Mouse (Mus musculus): ENCODE measurements around the gene Map3k15.

The Map3k15 gene

DNA sequence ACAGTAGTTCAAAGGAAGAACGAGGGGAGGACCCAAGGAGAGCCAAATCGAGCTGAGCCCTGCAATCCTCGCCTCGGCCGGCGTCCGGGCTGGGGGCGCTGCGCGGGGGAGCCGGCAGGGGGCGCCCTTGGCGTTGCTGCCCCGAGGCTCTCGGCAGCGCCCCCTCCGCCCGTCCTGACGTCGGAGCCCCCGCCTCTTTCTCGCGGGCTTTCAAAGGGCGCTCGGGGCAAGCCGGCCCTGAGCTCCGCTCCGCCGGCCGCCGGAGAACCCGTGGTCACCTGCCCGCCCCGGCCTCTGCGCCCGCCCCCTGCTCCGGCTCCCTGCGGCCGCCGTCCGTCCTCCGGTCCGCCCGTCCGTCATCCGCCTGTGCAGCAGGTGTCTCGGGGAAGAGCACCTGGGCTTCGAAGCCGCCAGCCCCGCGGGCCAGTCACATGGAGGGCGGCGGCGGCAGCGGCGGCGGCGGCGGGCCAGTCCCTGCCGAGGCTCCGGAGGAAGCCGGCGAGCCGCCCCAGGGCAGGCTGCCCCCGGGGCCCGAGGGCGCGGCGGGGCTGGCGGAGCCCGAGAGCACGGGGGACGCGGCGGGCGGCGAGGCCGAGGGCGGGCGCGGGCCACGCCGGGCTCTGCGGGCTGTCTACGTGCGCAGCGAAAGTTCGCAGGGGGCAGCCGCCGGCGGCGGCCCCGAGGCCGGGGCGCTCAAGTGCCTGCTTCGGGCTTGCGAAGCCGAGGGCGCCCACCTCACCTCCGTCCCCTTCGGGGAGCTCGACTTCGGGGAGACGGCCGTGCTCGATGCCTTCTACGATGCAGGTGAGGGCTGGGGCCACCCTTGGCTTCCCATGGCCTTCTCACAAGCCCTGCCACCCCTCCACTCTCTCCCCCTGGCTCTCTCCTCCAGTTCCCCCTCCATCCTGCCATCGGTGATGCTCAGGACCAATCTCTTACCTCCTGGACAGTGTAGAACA, at the start of gene Map3k15:
Gene Map3k15 (plus strand): TSS at position 432 of the 959 bp plus-strand sequence.
- peak; percentile 65 to 83 for DNase-seq (ENCODE audit: inconsistent age in 2 of 2, low spot score in 1 of 2)

DNA sequence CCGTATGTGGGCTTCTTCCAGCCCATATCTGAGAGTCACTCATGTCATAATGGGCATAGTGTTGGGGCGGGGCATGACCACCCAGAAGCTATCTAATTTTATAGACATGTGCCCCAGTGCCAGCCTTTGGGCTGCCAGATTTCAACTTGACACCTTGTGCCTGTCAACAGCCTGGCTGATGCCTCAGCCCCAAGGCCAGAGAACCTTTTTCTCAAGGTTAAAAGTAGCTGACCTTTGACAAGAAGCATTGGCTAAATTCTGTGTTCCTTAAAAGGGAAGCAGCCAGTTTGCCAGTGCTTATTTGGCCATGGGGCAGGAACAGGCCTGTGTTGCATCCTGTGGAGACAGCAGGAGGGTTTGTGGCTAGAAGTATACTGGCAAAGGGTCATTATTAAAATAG, 45.7 kb upstream of the Map3k15 start:
- peak in 1 of 2 experiments; percentile 26 for DNase-seq (ENCODE audit: inconsistent age in 2 of 2, low spot score in 1 of 2)

DNA sequence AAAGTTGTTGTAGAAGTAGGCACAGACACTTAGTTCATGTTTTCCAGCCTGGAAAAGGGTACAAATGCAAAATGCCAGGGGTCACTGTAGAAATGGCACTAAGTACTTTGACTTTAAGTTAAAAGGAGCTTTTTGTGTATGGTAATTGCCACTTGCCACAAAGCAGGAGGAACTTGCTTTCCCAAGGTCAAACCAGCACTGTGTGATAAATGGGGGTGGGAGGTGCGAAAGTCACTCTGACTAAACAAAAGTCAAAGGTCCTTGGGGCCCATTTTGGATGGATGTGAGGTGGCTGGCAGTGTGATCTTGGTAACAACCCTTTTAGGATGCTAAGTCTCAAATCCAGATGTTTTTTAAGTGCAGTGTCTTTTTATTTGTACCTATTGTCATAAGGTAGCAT, 44.6 kb upstream of the Map3k15 start:
- no peak for DNase-seq (ENCODE audit: inconsistent age in 2 of 2, low spot score in 1 of 2)

DNA sequence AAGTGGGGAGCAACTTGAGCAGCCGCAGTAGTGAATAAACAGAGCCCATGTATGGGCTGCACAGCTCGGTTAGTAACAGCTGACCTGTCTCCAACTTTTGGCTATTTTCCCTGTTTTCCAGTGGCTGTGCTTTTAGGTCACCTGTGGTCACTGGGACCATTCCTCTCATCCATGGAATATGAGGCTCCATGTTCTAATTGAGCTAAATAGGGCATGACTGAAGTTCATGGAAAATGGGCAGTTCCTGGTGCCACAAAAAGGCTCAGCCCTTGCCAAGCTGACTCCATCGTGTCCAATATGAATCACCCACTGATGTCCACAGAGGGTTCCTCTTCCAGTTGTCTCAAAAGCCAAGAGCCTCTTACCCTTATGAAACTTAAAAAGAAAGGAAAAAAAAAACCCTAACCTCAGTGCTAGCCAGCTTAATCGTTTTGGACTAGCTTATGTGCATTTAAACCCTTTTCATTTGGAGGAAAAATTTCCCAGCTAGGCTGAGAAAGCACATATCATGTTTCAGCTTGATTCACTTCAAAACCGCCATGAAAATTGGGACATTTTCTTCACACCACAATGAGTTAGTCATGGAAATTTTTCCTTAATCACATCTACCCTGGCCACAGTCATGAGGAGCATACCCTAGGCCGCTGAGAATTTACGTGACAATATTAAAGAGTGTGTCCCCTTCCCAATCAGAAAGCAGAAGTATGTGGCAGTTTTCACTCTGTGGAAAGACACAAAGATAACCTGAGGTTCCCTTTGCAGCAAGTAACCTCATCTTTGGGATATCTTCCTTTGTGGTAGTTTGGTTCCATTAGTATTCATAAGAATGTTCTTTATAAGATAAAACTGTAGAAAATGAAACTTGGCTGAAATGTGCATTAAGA, 34.4 kb upstream of the Map3k15 start:
- DNase-seq (ENCODE audit: inconsistent age in 2 of 2, low spot score in 1 of 2), result no peak

DNA sequence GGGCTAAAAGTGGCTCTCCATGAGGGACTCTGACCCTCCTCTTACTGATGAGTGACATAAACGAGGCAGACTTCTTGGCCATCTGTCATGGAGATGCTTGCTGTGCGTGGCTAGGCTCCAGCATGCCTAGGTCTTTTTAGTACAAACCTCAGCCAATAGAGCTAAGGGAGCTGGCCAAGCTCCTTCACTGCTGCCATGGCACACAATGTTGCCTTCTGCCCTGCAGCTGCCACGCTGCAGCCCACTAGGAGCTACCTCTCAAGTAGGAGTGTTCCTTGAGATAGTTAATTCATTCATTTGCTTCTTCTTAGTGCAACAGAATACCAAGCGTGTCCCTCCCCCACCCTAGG, 33.8 kb upstream of the Map3k15 start:
- DNase-seq (ENCODE audit: inconsistent age in 2 of 2, low spot score in 1 of 2), result no peak

DNA sequence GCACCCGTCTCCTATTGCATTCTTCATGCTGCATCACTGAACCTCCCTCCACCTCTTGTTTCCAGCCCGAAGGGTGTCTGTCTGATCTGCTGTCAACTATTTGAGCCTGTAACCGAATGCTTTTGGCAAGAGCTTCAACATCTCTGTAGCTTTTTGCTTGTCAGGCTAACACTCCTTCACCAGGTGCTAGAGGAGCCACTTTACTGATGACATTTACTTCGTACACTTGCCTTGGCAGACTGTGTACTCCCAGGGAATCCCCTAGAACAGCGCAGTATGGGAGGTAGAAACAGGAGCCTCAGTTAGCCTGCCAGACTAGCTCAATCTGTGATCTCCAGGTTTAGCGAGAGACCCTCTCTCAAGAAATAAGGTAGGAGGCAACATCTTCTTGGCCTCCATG, 32.8 kb upstream of the Map3k15 start:
- no peak for DNase-seq (ENCODE audit: inconsistent age in 2 of 2, low spot score in 1 of 2)

DNA sequence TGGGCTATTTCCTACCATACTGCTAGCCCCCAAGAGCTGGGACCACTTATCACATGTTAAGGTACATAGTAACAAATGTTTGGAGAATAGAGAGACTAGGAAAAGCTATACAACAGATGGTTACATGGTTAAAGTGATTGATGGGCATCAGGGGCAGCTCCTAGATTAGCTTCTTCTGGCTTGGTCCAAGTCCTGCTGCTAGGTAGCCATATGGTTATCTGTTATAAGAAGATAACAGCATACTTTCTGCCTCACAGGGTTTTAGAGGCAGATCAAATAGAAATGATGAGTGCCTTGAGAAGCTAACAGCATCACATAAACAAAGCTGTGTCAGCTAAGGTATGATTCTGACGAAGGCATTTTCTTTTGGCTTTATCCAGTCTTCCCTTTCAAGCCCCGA, 26.8 kb upstream of the Map3k15 start:
- DNase-seq (ENCODE audit: inconsistent age in 2 of 2, low spot score in 1 of 2), result no peak

DNA sequence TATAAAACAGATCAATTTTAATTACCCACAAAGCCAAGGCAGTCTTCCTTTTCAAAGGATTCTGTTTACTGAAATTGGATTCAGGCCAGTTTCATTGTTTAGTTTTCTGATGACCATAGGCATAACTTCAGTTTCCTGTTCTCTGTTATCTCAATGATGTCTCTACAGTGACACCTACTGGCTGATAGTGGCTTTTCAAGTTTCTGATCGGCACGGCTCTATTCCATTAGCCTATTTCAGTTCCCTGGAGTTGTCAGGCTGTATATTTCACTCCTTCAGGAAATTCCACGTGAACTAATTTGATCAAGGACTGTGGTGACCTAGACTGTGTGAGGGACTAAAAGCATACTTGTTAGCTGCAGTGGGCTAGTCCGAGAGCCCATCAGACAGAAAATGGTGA, 25.0 kb upstream of the Map3k15 start:
- peak; percentile 16 to 84 for DNase-seq (ENCODE audit: inconsistent age in 2 of 2, low spot score in 1 of 2)

DNA sequence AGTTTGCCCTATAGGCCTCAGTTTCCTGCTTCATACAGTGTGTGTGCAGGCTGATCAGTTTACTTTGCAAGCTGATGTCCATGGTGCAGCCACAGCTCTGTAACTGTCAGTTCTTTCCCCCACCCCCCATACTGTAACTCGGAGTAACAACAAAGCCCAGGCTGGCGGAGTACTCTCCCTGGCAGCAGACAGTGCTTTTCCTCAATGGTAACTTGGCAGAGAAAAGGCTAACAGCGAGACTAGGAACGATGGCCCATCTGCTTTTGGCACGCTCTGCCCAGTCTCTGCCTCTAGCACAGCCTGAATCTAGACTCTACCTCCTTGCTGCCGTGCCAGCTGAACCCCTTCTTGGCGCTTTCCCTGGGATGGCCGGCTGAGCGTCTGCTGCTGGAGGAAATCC, 24.3 kb upstream of the Map3k15 start:
- DNase-seq (ENCODE audit: inconsistent age in 2 of 2, low spot score in 1 of 2), result no peak

DNA sequence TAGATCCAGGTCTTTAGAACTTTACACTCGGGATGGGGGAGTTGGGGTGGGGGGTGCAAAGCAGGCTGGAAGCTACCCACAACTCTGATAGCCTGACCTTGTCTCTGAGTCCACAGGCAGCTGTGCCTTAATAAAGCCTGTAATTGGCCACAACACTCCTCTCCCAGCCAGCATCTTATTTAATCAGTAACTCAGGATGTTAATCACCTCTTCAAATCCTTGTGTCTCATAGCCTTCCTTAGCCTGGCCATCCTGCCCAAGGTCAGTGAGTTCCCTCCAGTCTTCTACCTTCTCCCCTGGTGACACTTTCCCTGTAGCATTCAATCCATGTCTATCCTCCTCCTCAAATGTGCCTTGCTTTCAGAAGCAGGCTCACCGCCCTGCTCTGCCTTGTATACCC, 19.2 kb upstream of the Map3k15 start:
- DNase-seq (ENCODE audit: inconsistent age in 2 of 2, low spot score in 1 of 2), result no peak

DNA sequence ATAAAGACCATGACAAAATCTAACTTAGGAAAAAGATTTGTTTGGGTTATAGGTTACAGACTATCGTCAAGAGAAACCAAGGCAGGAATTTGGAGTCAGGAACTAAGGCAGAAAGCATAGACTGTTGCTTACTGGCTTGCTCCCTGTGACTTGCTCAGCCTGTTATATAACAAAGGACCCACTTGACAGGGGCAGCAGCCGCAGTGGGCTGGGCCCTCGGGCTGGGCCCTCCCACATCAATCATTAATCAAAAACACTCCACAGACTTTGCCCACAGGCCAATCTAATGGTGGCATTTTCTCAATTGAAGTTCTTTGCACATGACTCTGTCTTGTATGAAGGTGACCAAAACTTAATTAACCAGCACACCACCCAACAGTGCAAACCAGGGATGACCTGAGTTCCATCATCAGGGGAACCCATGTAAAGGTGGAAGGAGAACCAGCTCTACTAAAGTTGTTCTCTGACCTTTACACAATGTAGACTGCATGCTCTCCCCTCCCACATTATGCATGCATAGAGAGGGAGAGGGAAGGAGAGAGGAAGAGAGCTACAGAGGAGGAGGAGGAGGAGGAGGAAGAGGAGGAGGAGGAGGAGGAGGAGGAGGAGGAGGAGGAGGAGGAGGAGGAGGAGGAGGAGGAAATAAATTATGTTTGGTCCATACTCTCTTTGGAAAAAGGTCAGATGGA, 17.0 kb upstream of the Map3k15 start:
- no peak for DNase-seq (ENCODE audit: inconsistent age in 2 of 2, low spot score in 1 of 2)

DNA sequence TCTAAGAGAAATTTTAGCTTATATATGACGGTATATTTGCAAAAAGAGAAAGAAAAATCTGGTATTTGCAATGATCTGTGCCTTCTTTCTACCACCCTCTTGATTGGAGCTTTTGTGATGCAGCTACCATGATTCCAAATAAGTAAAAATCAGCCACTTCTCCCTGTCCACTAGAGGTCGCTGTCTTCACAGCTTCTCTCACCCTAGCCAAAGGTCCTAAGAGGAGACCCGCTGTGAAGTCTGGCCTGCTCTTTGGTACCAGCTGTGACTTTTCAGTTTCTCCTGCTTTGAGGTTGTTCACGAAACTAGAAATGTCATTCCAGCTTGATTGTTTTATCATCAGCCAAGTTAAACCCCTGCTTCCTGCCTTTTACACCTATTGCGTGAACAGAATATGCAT, 14.5 kb upstream of the Map3k15 start:
- peak; percentile 11 to 62 for DNase-seq (ENCODE audit: inconsistent age in 2 of 2, low spot score in 1 of 2)

DNA sequence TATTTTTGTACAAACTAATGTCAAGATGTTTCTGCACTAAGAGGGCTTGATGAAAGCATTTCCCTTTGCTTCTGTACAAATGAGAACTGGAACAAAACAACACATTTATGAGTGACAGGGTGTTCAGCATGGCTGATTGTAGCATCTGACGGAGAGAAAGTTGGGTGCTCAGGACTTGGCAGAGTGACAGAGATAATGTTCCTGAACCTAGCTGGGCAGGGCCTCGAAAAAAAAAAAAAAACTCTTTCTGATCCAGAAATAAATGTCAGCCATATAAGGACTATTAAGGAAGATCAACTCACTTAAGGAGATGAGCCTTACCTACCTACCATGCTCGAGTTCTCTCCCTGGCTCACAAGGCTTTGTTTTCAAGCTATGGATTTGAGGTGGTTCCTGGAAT, 12.0 kb upstream of the Map3k15 start:
- DNase-seq (ENCODE audit: inconsistent age in 2 of 2, low spot score in 1 of 2), result no peak

DNA sequence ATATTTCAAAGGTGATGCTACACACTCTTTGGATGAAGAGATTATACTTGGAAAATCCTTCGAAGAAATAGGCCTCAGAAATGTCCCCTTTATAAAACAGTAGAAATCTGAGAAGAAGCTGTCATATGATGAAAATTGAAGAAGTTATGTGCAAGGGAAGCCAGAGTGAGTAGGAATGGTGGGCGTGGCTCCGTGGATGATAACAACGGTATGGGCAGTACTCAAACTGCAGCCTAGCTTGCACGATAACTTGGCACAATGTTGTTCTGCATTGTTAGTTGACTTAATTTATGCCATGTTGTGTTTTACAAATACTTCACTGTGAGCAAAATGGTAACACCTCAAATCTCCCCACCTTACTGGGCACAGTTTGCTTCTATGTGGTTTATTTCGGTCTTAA, 7.6 kb downstream of the Map3k15 start:
- DNase-seq (ENCODE audit: inconsistent age in 2 of 2, low spot score in 1 of 2), result no peak

DNA sequence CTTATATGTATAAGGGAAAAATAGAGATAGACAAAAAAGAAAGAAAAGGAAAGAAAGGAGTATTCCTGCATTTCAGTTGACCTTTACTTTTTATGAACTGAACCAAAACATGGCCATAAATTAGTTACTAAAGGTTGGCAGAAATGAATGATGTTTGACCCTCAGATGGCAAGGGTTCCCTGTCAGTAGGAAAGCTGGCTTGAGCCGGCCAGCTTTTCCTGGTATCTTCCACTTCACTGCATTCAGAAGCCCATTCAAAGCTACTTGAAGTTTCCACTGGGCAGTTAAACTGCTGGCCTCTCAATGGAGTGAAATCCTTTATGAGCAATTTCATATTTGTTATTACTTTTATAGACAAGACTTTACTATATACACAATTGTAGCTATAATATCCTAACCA, 65.1 kb downstream of the Map3k15 start:
- DNase-seq (ENCODE audit: inconsistent age in 2 of 2, low spot score in 1 of 2), result no peak

DNA sequence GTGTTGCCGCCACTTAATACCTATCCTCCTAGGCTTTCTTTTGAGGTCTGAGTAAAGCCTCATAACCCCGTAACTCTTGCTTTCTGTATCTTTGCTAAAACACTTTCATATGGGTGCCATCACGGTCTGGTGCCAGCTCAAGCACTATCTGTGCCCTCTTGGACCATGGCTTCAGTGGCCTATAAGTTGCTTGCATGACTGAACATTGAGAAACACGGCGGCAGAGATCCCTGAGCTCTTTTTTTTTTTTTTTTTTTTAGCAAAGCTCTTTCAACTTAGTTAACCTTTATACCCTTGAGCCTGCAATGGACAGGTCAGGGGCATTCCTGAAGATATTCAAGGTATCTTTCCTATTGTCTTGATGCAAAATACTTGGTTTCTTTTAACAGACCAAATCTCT, 66.4 kb downstream of the Map3k15 start:
- DNase-seq (ENCODE audit: inconsistent age in 2 of 2, low spot score in 1 of 2), result no peak

DNA sequence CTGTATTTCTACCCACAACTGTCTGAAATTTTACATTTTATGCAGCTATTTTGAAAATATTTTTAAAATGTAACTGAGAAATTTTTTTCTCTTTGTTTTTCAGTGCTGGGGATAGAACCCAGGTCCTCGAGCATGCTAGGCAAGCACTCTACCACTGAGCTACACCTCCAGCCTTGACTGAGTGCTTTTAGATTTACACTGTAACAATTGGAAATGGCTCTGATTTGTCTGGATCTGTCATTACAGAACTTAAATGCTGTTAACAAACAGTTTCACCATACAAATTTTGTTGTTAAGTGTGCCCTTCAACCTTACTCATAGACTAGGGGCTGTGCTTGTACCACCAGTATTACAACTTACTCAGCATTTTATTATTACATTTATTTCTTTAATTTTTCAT, 103.7 kb downstream of the Map3k15 start:
- no peak for DNase-seq (ENCODE audit: inconsistent age in 2 of 2, low spot score in 1 of 2)

DNA sequence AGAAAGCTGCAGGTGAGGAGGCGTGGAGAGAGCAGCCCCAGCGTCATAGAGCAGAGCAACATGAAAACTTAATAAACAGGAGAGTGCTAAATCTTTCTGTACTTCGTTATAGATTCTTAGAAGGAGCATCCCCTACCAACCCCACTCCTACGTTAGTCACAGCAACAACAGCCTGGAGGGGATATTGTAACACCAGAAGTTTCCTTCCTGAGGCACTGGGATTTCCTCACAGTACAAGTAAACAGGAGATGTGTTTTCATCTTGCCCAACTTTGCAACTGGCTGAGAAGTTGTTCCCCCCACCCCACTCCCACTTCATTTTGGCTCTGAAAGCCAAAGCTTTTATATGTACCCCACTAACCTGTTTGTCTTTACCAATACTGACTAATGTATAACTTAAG, 119.6 kb downstream of the Map3k15 start:
- no peak for DNase-seq (ENCODE audit: inconsistent age in 2 of 2, low spot score in 1 of 2)

DNA sequence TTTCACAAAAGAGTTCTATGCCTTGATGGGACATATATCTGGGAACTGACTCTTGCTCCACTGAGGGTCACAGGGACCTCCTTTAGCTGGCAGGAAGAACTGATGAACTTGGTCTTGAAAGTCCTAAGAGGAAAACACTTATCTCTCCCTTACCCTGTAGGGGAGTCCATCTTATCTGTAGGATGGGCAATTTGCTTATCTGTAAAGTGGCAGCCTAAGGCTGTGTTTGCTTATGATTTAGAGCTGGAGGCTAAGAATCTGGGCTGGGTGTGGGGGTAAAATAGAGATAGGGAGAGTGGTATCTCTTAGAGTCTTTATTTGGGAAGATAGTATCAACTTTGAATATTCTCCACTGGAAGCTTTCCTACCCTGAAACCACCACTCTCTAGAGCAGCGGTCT, 125.5 kb downstream of the Map3k15 start:
- no peak for DNase-seq (ENCODE audit: inconsistent age in 2 of 2, low spot score in 1 of 2)

DNA sequence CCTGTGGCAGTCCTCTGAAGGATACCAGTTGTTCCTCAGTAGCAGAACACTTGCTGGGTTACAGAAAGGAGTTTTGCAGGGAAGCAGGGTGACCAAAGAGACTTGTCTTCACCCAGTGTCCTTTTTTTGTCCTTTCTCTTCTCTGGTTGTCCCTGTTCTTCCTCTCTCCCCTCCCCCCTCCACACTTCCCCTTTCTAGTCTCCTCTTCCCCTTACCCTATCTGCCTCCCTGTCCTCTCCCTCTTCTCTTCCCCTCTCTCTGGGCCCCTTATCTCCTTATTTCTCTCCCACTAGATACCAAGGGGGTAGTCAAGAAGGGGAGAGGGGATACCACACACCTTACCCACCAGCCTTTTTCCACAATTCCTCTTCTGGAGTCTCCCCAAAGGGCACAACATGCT, 127.8 kb downstream of the Map3k15 start:
- no peak for DNase-seq (ENCODE audit: inconsistent age in 2 of 2, low spot score in 1 of 2)

DNA sequence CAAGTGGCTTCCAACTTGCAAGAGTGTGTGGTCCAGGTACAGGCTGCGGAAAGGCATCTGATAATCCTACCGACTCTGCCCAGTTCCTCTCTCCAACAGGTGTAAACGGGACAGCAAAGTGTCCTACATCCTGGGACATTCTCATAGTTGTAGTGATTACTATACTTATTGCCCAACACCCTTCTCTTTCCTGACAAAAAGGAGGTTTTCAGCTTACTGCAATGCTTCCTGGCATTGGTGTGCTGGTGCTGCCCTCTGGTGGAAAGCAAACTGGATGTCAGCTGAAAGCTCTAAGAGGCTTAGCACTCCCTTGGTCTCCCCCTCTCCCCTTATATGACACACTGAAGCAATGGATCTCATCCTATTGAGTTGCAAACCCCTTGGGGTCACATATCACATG, 128.4 kb downstream of the Map3k15 start:
- peak; percentile 25 to 77 for DNase-seq (ENCODE audit: inconsistent age in 2 of 2, low spot score in 1 of 2)

Measured in adrenal gland, adult (tissue).